Mouse (Mus musculus): ENCODE data around the gene Bag6. TPM values are rescaled to one million over a fixed set of nuclear protein-coding genes. Genes with fewer than 3 reads are reported as not detected.

Gene Bag6
- polyA plus RNA-seq, 1 experiment from 2014 or later, result 75.0 TPM

DNA sequence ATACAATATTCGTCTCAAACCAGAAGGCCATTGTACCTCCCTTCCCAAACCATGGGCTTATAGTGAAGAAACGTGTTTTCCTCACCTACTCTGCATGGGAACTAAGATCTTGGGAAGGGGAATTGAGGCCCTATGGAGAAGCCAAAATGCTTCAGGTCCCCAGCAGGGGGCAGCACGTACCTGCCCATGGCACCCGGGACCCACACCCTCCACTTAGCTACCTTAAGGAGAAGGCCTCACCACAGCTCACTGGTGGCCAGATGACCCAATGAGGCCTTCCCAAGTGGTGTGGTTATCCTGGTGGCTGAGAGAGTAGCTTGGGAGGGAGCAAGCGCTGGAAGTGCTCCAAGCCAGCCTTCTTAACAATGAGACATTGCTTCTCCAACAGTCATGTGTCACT lies 43.5 kb downstream of the Bag6 start:
- ATAC-seq (ENCODE audit: low read depth), result peak; percentile 27; the same call in 1 of the 2 replicates
- Histone ChIP-seq H3K9me3 (no peaks in the 10 kb centered on the region), H3K27me3 (no peaks in the 10 kb centered on the region), H3K4me2 (no peak overlapping the region), H3K4me3 (no peak overlapping the region), H3K36me3 (no peaks in the 10 kb centered on the region), H3K4me1 (replicated peaks) (no peaks in the 10 kb centered on the region), H3K27ac (replicated peaks) (no peak overlapping the region), H3K9ac (no peak overlapping the region)
- 19% methylated on average over 5 of the region's 5 CpGs for WGBS

DNA sequence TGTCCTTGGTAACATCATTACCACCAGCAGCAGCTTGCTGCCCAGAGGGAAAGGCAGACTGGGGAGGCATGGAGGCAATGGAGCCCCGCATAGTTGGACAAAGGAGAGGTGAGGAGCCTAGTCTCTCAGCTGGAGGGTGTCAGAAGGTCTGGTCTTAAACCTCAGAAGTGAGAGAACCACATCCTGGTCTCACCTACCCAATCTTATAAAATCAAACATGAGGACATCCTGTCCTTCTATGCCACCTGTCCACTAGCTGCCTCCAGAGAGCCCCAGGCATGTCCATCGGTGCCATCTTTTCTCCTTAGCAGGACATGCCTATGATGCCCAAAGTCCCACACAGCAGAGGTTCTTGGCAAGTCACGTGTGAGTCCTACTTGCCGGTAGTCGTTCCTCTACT lies 45.1 kb downstream of the Bag6 start:
- Histone ChIP-seq H3K27me3 (no peaks in the 10 kb centered on the region), H3K4me1 (replicated peaks) (no peaks in the 10 kb centered on the region), H3K27ac (replicated peaks) (no peak overlapping the region), H3K4me3 (no peak overlapping the region), H3K9me3 (no peaks in the 10 kb centered on the region), H3K36me3 (no peaks in the 10 kb centered on the region), H3K9ac (no peak overlapping the region), H3K4me2 (no peak overlapping the region)
- ATAC-seq (ENCODE audit: low read depth), result no peak
- WGBS, result 90% methylated on average over 5 of the region's 5 CpGs

DNA sequence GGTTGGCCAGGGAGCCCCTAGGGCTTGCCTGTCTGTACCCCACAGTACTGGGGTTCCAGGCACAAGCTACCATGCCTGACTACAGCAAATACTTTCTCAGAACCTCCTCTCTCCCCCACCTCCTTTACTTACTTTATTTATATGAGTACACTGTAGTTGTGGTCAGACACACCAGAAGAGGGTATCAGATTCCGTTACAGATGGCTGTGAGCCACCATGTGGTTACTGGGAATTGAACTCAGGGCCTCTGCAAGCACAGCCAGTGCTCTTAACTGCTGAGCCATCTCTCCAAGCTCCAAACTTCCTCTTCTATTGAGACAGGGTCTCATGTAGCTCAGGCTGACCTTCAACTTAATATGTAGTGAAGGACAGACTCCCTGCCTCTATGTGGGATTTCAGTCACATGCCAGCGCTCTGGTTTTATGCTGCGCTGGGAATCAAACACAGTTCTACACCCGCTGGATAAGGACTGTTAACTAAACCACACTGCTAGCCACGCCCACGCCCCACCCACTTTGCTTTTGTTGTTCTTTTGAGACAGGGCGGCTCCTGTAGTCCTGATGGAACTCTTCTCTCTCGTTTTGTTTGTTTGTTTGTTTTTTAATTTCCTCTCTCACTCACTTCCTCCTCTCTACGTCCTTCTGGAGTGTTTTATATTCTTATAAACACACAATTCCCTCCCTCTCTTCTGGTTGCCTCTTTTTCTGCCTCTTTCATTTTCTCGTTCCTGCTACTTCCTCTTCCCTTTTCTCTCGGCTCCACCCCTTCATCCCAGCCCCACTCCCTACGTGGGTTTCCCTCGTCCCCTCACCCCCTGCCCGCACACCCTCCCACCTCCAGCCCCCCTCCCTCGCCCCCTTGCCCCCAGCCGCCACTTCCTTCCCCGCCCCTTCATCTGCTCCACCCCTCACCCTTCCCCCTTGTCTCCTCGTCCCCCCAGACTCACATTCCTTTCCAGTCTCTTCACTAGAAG lies 50.9 kb downstream of the Bag6 start:
- peak; percentile 68; the same call in 1 of the 2 replicates for ATAC-seq (ENCODE audit: low read depth)
- H3K27ac ChIP-seq (replicated peaks), result peak overlapping the region; percentile 29
- H3K9me3 ChIP-seq, result no peaks in the 10 kb centered on the region
- H3K27me3 ChIP-seq, result no peaks in the 10 kb centered on the region
- H3K36me3 ChIP-seq, result no peaks in the 10 kb centered on the region
- H3K4me3 ChIP-seq, result peak overlapping the region; percentile 36
- 2% methylated on average over 16 of the region's 18 CpGs for WGBS
- peak overlapping the region; percentile 56 for H3K4me2 ChIP-seq
- H3K9ac ChIP-seq, result peak overlapping the region; percentile 38
- peaks cover 7% of the 10 kb centered on the region for H3K4me1 ChIP-seq (replicated peaks)

DNA sequence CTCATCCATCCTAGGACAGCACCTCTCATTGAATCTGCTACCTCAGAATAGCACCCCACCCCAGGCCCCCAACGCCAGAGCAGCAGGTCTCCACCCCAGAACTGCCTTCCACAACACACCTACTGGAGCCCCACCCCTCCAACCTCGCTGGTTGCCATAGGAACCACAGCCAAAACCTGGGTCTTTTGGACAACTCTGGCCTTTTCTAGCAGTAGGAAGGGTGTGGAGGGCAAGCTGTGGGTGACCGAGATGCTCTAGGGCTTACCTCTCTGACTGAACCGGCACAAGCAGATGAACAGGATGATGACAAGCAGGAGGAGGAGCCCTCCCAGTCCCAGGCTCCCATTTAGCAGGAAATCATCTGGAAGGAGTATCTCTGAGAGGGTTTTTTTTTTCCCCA lies 51.7 kb downstream of the Bag6 start:
- 3% methylated on average over 4 of the region's 4 CpGs for WGBS
- Histone ChIP-seq H3K27me3 (no peaks in the 10 kb centered on the region), H3K9me3 (no peaks in the 10 kb centered on the region), H3K4me1 (replicated peaks) (peaks cover 7% of the 10 kb centered on the region), H3K27ac (replicated peaks) (peak overlapping the region; percentile 29), H3K36me3 (no peaks in the 10 kb centered on the region), H3K4me3 (peak overlapping the region; percentile 36), H3K9ac (0 out of 2 replicates have a peak overlapping the region, but pooled peaks have one; percentile 38), H3K4me2 (peak overlapping the region; percentile 56)
- ATAC-seq (ENCODE audit: low read depth), result no peak

DNA sequence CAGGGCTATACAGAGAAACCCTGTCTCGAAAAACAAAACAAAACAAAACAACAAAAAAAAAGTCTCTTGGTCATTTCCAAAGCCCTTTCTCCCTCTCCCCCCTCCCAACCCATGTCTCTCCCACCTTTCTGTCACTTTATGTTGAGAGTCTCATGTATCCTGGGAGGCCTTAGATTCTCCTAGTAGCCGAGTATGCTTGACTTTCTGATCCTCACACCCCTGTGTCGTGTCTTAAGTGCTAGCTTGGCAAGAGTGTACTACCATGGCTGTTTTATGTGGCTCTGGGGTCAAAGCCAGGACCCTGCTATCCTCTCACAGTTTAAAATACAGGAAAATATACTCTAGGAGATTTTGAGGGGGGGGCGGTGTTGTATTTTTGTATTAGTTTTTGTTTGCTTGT lies 52.4 kb downstream of the Bag6 start:
- 71% methylated on average over 4 of the region's 4 CpGs for WGBS
- no peaks in the 10 kb centered on the region for H3K27me3 ChIP-seq
- H3K27ac ChIP-seq (replicated peaks), result no peak overlapping the region
- H3K4me3 ChIP-seq, result no peak overlapping the region
- H3K4me1 ChIP-seq (replicated peaks), result peaks cover 7% of the 10 kb centered on the region
- H3K4me2 ChIP-seq, result no peak overlapping the region
- H3K9ac ChIP-seq, result no peak overlapping the region
- H3K9me3 ChIP-seq, result no peaks in the 10 kb centered on the region
- no peaks in the 10 kb centered on the region for H3K36me3 ChIP-seq
- no peak for ATAC-seq (ENCODE audit: low read depth)

DNA sequence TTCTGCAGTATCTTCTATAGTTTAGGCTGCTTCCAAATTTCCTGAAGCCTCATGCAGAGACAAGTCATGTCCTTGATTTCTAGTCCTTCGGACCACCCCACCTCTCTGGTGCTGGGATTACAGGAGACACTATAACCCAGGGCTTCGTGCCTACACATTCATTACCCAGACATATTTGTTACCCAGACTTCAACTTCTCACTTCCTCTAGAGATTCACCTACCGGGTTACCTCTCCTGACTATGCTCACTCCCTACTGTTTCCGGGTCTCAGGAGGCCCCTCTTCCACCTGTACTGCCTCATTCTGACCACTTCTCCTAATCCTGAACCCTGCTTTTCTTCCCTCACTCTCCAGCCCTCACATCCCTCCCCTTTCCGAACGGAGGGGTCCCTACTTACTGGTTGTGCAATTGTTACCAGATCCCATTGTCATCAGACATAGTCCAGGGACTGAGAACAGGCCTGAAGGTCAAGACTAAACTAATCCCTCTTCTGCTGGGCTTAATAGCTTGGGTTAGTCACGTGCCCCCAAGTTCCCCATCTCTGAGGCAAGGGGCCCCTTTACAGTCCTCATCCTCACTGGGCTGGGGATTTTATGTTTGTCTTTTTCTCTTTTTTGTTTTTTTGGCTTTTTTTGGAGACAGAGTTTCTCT lies 53.1 kb downstream of the Bag6 start, which contains the start of gene Lst1:
TSS of gene Lst1 (minus strand) at position 481 of the 652 bp plus-strand sequence.
- no peaks in the 10 kb centered on the region for H3K9me3 ChIP-seq

DNA sequence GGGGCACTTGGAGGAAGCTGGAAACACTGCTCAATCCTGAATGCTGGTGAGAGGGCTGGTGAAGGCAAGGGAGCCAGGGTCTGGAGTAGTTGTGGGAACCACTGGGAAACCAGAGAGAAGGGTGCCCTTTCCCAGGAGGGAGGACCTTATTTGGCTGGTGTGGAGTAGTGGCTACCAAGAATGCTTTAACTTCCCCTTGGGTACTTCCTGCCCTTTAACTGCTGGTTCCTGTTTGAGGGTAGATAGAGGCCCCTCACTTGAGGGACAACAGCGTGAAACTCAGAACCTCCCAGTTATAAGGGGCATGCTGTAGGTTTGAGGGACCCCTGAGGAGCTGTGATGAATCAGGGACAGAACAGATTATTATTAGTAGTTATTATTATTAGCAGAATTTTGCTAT lies 54.2 kb downstream of the Bag6 start:
- no peak overlapping the region for H3K4me3 ChIP-seq
- peaks cover 2% of the 10 kb centered on the region for H3K27me3 ChIP-seq
- no peak overlapping the region for H3K9ac ChIP-seq
- peaks cover 7% of the 10 kb centered on the region for H3K4me1 ChIP-seq (replicated peaks)
- no peaks in the 10 kb centered on the region for H3K9me3 ChIP-seq
- no peak overlapping the region for H3K4me2 ChIP-seq
- no peak for ATAC-seq (ENCODE audit: low read depth)
- 67% methylated on average over 1 of the region's 1 CpGs for WGBS
- no peaks in the 10 kb centered on the region for H3K36me3 ChIP-seq
- no peak overlapping the region for H3K27ac ChIP-seq (replicated peaks)

More for the DNA sequence above, 53.1 kb downstream of the Bag6 start, which contains the start of gene Lst1:
- Histone ChIP-seq H3K27me3 (no peaks in the 10 kb centered on the region), H3K9ac (no peak within 1 kb of the TSS), H3K4me1 (replicated peaks) (peaks cover 7% of the 10 kb centered on the region), H3K4me2 (no peak within 1 kb of the TSS), H3K36me3 (no peaks in the 10 kb centered on the region), H3K4me3 (no peak within 1 kb of the TSS), H3K27ac (replicated peaks) (no peak within 1 kb of the TSS)
- ATAC-seq (ENCODE audit: low read depth), result no peak
- WGBS, result 75% methylated on average over 7 of the region's 7 CpGs

DNA sequence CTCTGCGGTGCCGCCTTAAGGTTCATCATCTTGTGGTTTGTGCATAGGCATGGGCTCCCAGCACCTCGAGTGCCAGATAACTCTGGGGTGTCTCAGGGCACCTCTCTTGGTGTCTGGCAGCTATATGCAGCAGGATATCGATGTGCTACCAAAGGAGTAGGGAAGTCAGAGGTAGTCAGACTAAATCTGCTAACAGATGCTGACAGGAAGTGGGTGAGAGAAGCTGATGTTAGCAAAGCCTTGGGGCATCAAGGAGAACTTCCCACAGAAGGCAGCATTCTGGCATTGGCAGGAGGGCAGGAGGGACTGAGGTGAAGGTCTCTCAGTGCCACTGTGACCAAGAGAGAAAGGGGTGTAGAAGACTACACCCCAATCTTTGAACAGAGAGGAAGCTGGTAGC lies 55.1 kb downstream of the Bag6 start:
- no peak overlapping the region for H3K4me3 ChIP-seq
- H3K9ac ChIP-seq, result no peak overlapping the region
- no peaks in the 10 kb centered on the region for H3K36me3 ChIP-seq
- no peak for ATAC-seq (ENCODE audit: low read depth)
- H3K9me3 ChIP-seq, result no peaks in the 10 kb centered on the region
- H3K27ac ChIP-seq (replicated peaks), result no peak overlapping the region
- peaks cover 11% of the 10 kb centered on the region for H3K27me3 ChIP-seq
- H3K4me2 ChIP-seq, result no peak overlapping the region
- WGBS, result 70% methylated on average over 4 of the region's 4 CpGs
- peaks cover 15% of the 10 kb centered on the region for H3K4me1 ChIP-seq (replicated peaks)

DNA sequence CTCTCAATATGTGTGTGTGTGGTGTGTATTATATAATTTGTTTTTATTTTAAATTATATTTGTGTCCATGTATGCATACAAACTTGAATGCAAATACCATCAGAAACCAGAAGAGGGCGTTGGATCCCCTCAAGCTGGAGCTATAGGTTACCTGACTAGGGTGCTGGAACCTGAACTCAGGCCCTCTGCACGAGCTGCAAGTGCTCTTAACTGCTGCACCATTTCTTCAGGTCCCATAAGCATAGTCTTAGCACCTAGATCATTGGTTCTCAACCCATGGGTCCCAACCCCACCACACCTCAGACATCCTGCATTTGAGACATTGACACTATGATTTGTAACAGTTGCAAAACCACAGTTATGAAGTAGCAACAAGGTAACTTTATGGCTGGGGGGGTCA lies 56.7 kb downstream of the Bag6 start:
- Histone ChIP-seq H3K9ac (no peak overlapping the region), H3K4me3 (no peak overlapping the region), H3K4me2 (no peak overlapping the region), H3K27me3 (peaks cover 28% of the 10 kb centered on the region), H3K36me3 (no peaks in the 10 kb centered on the region), H3K9me3 (no peaks in the 10 kb centered on the region), H3K4me1 (replicated peaks) (peaks cover 19% of the 10 kb centered on the region), H3K27ac (replicated peaks) (no peak overlapping the region)
- WGBS, result 67% methylated on average over 2 of the region's 2 CpGs
- no peak for ATAC-seq (ENCODE audit: low read depth)

DNA sequence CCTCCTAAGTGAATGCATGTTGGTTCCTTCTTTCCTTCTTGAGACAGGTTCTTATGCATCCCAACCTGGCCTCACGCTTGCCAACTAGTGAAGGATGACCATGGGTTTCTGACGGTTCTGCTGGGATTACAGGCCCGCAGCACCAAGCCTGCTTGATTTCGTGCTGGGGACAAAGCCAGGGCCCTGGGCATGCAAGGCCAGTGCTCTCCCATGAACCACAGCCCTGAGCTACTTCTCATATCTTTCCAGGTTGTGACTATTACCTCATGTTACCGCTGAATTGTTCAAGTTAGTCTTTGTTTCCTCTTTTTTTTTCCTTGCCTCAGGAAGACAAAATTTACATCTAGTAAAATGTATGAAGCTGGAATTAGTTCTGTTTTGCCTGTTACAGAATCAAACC lies 57.9 kb downstream of the Bag6 start:
- WGBS, result 82% methylated on average over 5 of the region's 5 CpGs
- Histone ChIP-seq H3K36me3 (no peaks in the 10 kb centered on the region), H3K27ac (replicated peaks) (no peak overlapping the region), H3K9me3 (no peaks in the 10 kb centered on the region), H3K4me2 (no peak overlapping the region), H3K4me1 (replicated peaks) (peaks cover 19% of the 10 kb centered on the region), H3K4me3 (no peak overlapping the region), H3K27me3 (peaks cover 34% of the 10 kb centered on the region), H3K9ac (no peak overlapping the region)
- no peak for ATAC-seq (ENCODE audit: low read depth)

DNA sequence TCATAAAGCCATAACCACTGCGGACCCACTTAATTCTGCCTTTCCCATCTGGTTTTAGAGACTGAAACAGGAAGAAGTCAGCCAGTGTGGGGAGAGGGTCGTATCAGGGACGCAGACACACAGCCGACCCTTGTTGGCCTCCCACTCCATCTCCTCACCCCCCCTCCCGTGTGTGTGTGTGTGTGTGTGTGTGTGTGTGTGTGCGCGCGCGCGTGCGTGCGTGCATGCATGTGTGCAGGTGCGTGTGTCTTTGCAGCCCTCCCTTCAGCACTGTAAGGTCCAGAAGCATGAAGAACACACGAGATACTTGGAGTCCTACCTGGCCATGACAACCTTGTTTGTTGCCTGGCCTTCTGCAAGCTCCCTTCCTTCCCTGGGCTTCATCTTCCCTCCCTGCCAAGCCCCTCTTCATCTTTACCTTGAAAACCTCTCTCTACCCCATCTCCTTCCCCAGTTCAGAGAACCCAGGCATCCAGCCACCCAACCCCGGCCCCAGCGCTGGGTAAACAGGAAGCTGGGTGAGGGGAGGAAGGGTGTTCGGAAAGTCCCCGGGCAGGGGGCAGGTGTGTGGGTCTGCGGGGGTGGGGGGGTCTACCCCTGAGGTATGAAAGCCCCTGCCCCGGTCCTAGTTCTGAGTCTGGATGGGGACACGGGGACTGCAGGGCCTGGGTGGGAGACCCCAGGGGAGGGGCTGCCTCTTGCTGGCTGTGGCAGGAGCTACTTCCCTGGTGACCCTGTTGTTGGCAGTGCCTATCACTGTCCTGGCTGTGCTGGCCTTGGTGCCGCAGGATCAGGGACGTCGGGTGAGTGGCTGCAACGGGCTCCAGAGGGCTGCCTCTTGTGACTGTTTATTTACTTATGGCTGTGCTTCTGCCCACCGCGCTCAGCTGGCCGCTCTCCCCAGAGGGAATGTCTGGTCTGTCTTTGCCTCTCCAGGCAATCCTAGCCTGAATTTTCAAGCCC lies 59.2 kb downstream of the Bag6 start, which contains the start of gene Ltb:
TSS of gene Ltb (plus strand) at position 559 of the 963 bp plus-strand sequence.
- H3K9me3 ChIP-seq, result no peaks in the 10 kb centered on the region
- no peak within 1 kb of the TSS for H3K27ac ChIP-seq (replicated peaks)
- H3K4me1 ChIP-seq (replicated peaks), result peaks cover 19% of the 10 kb centered on the region
- peak within 1 kb of the TSS; percentile 60; the same call in 1 of the 2 replicates for H3K9ac ChIP-seq
- no peaks in the 10 kb centered on the region for H3K36me3 ChIP-seq
- peak within 1 kb of the TSS; percentile 67 for H3K4me2 ChIP-seq
- no peak for ATAC-seq (ENCODE audit: low read depth)
- peaks cover 44% of the 10 kb centered on the region for H3K27me3 ChIP-seq
- 73% methylated on average over 28 of the region's 28 CpGs for WGBS
- peak within 1 kb of the TSS; percentile 37; the same call in 1 of the 2 replicates for H3K4me3 ChIP-seq
